Mouse (Mus musculus): ENCODE measurements around the gene Rdh16f1. TPM values are rescaled to one million over a fixed set of nuclear protein-coding genes. Genes with fewer than 3 reads are reported as not detected.
A peak's percentile ranks its signal among the peaks of the same experiment; 100 is the strongest.
"Not testable (repeated sequence)": the region's sequence is repeated elsewhere in the genome, so short reads cannot be mapped to it uniquely, and the experiment has no call there.

The Rdh16f1 gene
- polyA plus RNA-seq, 1 experiment from 2014 or later: not detected

GRCm38 (mm10) chr10:127754566-127755166 is 4.9 kb upstream of the Rdh16f1 start:
- H3K9me3 ChIP-seq: no peaks in the 10 kb centered on the region
- no peaks in the 10 kb centered on the region for H3K4me1 ChIP-seq
- no peak for ATAC-seq (ENCODE audit: low FRiP score)
- H3K4me2 ChIP-seq: no peak overlapping the region
- 84% methylated on average over 6 of the region's 6 CpGs for WGBS
- H3K9ac ChIP-seq: no peak overlapping the region
- H3K27ac ChIP-seq: no peak overlapping the region
- no peak overlapping the region for H3K4me3 ChIP-seq (replicated peaks)
- H3K27me3 ChIP-seq: no peaks in the 10 kb centered on the region
- no peaks in the 10 kb centered on the region for H3K36me3 ChIP-seq (replicated peaks)

GRCm38 (mm10) chr10:127755246-127755645 is 4.3 kb upstream of the Rdh16f1 start:
- Histone ChIP-seq H3K36me3 (replicated peaks) (no peaks in the 10 kb centered on the region), H3K9ac (no peak overlapping the region), H3K4me2 (no peak overlapping the region), H3K9me3 (no peaks in the 10 kb centered on the region), H3K4me3 (replicated peaks) (no peak overlapping the region), H3K4me1 (no peaks in the 10 kb centered on the region), H3K27me3 (no peaks in the 10 kb centered on the region), H3K27ac (no peak overlapping the region)
- 88% methylated on average over 3 of the region's 3 CpGs for WGBS
- no peak for ATAC-seq (ENCODE audit: low FRiP score)

GRCm38 (mm10) chr10:127755770-127756468 is 3.7 kb upstream of the Rdh16f1 start:
- no peaks in the 10 kb centered on the region for H3K27me3 ChIP-seq
- H3K9me3 ChIP-seq: no peaks in the 10 kb centered on the region
- H3K9ac ChIP-seq: no peak overlapping the region
- ATAC-seq (ENCODE audit: low FRiP score): no peak
- H3K4me3 ChIP-seq (replicated peaks): no peak overlapping the region
- no peaks in the 10 kb centered on the region for H3K36me3 ChIP-seq (replicated peaks)
- no peak overlapping the region for H3K27ac ChIP-seq
- no peaks in the 10 kb centered on the region for H3K4me1 ChIP-seq
- WGBS: 57% methylated on average over 18 of the region's 18 CpGs
- peak overlapping the region; percentile 32 for H3K4me2 ChIP-seq

- H3K4me2 ChIP-seq; H3K9ac ChIP-seq; ATAC-seq (ENCODE audit: low FRiP score); H3K27me3 ChIP-seq; H3K27ac ChIP-seq; H3K4me3 ChIP-seq (replicated peaks); H3K9me3 ChIP-seq; H3K36me3 ChIP-seq (replicated peaks); H3K4me1 ChIP-seq: not testable (repeated sequence)
- WGBS: 90% methylated on average over 10 of the region's 10 CpGs
These were observed 3.3 kb downstream of the Rdh16f1 start for GRCm38 (mm10) chr10:127762926-127763325.

GRCm38 (mm10) chr10:127763914-127764680 is 4.5 kb downstream of the Rdh16f1 start:
- Histone ChIP-seq H3K9ac (no peak overlapping the region), H3K27me3 (no peaks in the 10 kb centered on the region), H3K4me2 (no peak overlapping the region), H3K4me1 (no peaks in the 10 kb centered on the region), H3K36me3 (replicated peaks) (no peaks in the 10 kb centered on the region), H3K4me3 (replicated peaks) (no peak overlapping the region), H3K27ac (no peak overlapping the region), H3K9me3 (no peaks in the 10 kb centered on the region)
- 70% methylated on average over 12 of the region's 12 CpGs for WGBS
- ATAC-seq (ENCODE audit: low FRiP score): no peak

GRCm38 (mm10) chr10:127766564-127766963 is 7.0 kb downstream of the Rdh16f1 start:
- Histone ChIP-seq H3K4me2 (no peak overlapping the region), H3K27ac (no peak overlapping the region), H3K27me3 (no peaks in the 10 kb centered on the region), H3K9ac (no peak overlapping the region), H3K36me3 (replicated peaks) (no peaks in the 10 kb centered on the region), H3K4me1 (no peaks in the 10 kb centered on the region), H3K9me3 (no peaks in the 10 kb centered on the region), H3K4me3 (replicated peaks) (no peak overlapping the region)
- no peak for ATAC-seq (ENCODE audit: low FRiP score)
- 86% methylated on average over 1 of the region's 1 CpGs for WGBS

GRCm38 (mm10) chr10:127776011-127776410 is 16.4 kb downstream of the Rdh16f1 start, which contains the start of gene Rdh9:
TSS of gene Rdh9 (plus strand) at chr10:127776386.
- Histone ChIP-seq H3K4me2 (no peak within 1 kb of the TSS), H3K36me3 (replicated peaks) (no peaks in the 10 kb centered on the region), H3K4me3 (replicated peaks) (no peak within 1 kb of the TSS), H3K27me3 (no peaks in the 10 kb centered on the region), H3K9ac (no peak within 1 kb of the TSS), H3K27ac (no peak within 1 kb of the TSS), H3K9me3 (no peaks in the 10 kb centered on the region), H3K4me1 (no peaks in the 10 kb centered on the region)
- ATAC-seq (ENCODE audit: low FRiP score): no peak
- 87% methylated on average over 2 of the region's 2 CpGs for WGBS

GRCm38 (mm10) chr10:127782321-127782720 is 22.7 kb downstream of the Rdh16f1 start:
- not testable (repeated sequence) for H3K36me3 ChIP-seq (replicated peaks); H3K4me1 ChIP-seq; H3K4me2 ChIP-seq; H3K27ac ChIP-seq; H3K27me3 ChIP-seq; H3K9me3 ChIP-seq; ATAC-seq (ENCODE audit: low FRiP score); H3K9ac ChIP-seq; H3K4me3 ChIP-seq (replicated peaks)
- 96% methylated on average over 17 of the region's 17 CpGs for WGBS

- H3K4me1 ChIP-seq; H3K4me3 ChIP-seq (replicated peaks); ATAC-seq (ENCODE audit: low FRiP score); H3K9ac ChIP-seq; H3K4me2 ChIP-seq; H3K27me3 ChIP-seq; H3K36me3 ChIP-seq (replicated peaks); H3K9me3 ChIP-seq; H3K27ac ChIP-seq: not testable (repeated sequence)
- 69% methylated on average over 1 of the region's 1 CpGs for WGBS
These were observed 25.8 kb downstream of the Rdh16f1 start for GRCm38 (mm10) chr10:127785411-127785810.

- no peak overlapping the region for H3K27ac ChIP-seq
- no peak overlapping the region for H3K4me3 ChIP-seq (replicated peaks)
- no peaks in the 10 kb centered on the region for H3K27me3 ChIP-seq
- H3K4me1 ChIP-seq: no peaks in the 10 kb centered on the region
- 0 out of 2 replicates have a peak, but pooled peaks cover 2% of the 10 kb centered on the region for H3K9me3 ChIP-seq
- ATAC-seq (ENCODE audit: low FRiP score): no peak
- H3K36me3 ChIP-seq (replicated peaks): no peaks in the 10 kb centered on the region
- no peak overlapping the region for H3K9ac ChIP-seq
- no peak overlapping the region for H3K4me2 ChIP-seq
- 61% methylated on average over 1 of the region's 1 CpGs for WGBS
These were observed 39.7 kb downstream of the Rdh16f1 start for GRCm38 (mm10) chr10:127799295-127799694.

GRCm38 (mm10) chr10:127800891-127801290 is 41.3 kb downstream of the Rdh16f1 start, which contains the start of gene Rdh16:
TSS of gene Rdh16 (plus strand) at chr10:127801152.
- 0 out of 2 replicates have a peak, but pooled peaks cover 2% of the 10 kb centered on the region for H3K9me3 ChIP-seq
- no peak within 1 kb of the TSS for H3K27ac ChIP-seq
- H3K4me3 ChIP-seq (replicated peaks): no peak within 1 kb of the TSS
- ATAC-seq (ENCODE audit: low FRiP score): no peak
- H3K4me2 ChIP-seq: no peak within 1 kb of the TSS
- H3K9ac ChIP-seq: no peak within 1 kb of the TSS
- H3K36me3 ChIP-seq (replicated peaks): no peaks in the 10 kb centered on the region
- H3K27me3 ChIP-seq: no peaks in the 10 kb centered on the region
- 89% methylated on average over 6 of the region's 6 CpGs for WGBS
- no peaks in the 10 kb centered on the region for H3K4me1 ChIP-seq

- Histone ChIP-seq H3K9ac (no peak overlapping the region), H3K27me3 (no peaks in the 10 kb centered on the region), H3K4me2 (no peak overlapping the region), H3K27ac (no peak overlapping the region), H3K4me1 (no peaks in the 10 kb centered on the region), H3K9me3 (0 out of 2 replicates have a peak, but pooled peaks cover 2% of the 10 kb centered on the region), H3K36me3 (replicated peaks) (no peaks in the 10 kb centered on the region), H3K4me3 (replicated peaks) (no peak overlapping the region)
- WGBS: 91% methylated on average over 2 of the region's 2 CpGs
- no peak for ATAC-seq (ENCODE audit: low FRiP score)
These were observed 42.0 kb downstream of the Rdh16f1 start for GRCm38 (mm10) chr10:127801612-127802011.
